ENCODE assay signal across 9 mouse cellular contexts in the genomic region with DNA sequence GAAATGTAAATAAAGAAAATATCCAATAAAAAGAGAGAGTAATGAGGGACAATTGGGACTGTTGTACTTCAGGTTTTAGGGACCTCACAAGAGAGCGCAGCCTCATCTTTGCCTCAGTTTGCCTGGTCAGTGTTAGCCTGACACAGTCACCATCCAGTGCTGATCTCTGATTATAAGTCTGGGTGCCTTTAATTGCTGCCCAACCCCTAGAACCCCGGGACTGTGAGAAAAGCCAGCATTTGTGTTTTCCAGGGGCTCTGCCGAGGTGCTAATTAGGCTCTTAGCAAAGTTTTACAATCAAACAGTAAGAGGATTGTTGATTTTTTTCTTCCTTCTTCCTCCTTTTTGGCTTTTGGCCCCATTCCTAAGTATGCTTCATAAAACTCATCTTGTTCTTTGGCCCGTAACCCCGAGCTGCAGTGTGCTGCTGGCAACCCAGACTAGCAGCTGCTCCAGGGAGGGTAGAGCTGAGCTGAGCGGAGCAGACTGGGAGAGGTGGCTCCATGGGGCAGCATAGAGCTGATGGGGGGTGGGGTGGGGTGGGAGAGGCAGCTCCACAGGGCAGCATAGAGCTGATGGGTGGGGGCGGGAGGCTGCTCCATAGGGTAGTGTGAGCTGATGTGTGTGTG. TPM values are rescaled to one million over a fixed set of nuclear protein-coding genes. Genes with fewer than 3 reads are reported as not detected.
DNase-seq lines count a peak whose midpoint lies in the region; ATAC-seq and TF ChIP-seq lines count a peak whose summit lies in the region.
"Had no signal": no experiment of that assay in that cellular context is flagged by ENCODE, and none has a peak within 500 bp of the region (broad histone marks: within the 10 kb centered on the region; RNA-seq: fewer than 3 reads in every experiment).

No protein-coding gene starts in this region.

- ATAC-seq in limb, embryonic 14.5 days (ENCODE audit: low FRiP score, low read depth) = no peak
- peak; percentile 58; the same call in 1 of the 2 replicates for ATAC-seq in stomach, embryonic 15.5 days (ENCODE audit: insufficient read depth, low FRiP score, low read depth)

- no peaks in the 10 kb centered on the region for H3K9me3 ChIP-seq in forebrain, embryonic 10.5 days
- no peaks in the 10 kb centered on the region for H3K9me3 ChIP-seq in limb, embryonic 14.5 days (ENCODE audit: control insufficient read depth, low read length)
- no peaks in the 10 kb centered on the region for H3K9me3 ChIP-seq in stomach, embryonic 15.5 days
- H3K9me3 ChIP-seq: liver, embryonic 13.5 days had no signal

- intact Hi-C loops in heart, postnatal 25 days (cut with DNase I) = no loop called here

- DNase-seq in layer of hippocampus, adult 2 months (ENCODE audit: low spot score in 2 of 2) = peak; percentile 39 to 70
- no peak for DNase-seq in layer of hippocampus, adult 11-12 months (ENCODE audit: low spot score)
- DNase-seq in forebrain, embryonic 10.5 days (ENCODE audit: extremely low spot score, low spot score) = no peak
- peak; percentile 9 for DNase-seq in heart, postnatal 25 days (ENCODE audit: low spot score)
- DNase-seq in limb, embryonic 14.5 days (ENCODE audit: low spot score) = peak; percentile 9
- no peak for DNase-seq in adrenal gland, adult 18-20 months (ENCODE audit: low spot score in 2 of 2)
- no peak for DNase-seq in liver
- DNase-seq: liver, embryonic 13.5 days had no signal

- no peak overlapping the region for H3K4me3 ChIP-seq in layer of hippocampus, adult 2 months
- no peak overlapping the region for H3K4me3 ChIP-seq in forebrain, embryonic 10.5 days
- H3K4me3 ChIP-seq in limb, embryonic 14.5 days (replicated peaks; ENCODE audit: low read length) = no peak overlapping the region
- H3K4me3 ChIP-seq in stomach, embryonic 15.5 days (replicated peaks) = no peak overlapping the region
- H3K4me3 ChIP-seq: liver, embryonic 13.5 days had no signal

- 32% methylated on average over 7 of the region's 7 CpGs for WGBS in forebrain, embryonic 10.5 days
- WGBS in limb, embryonic 14.5 days = 18% methylated on average over 7 of the region's 7 CpGs
- 22% methylated on average over 6 of the region's 7 CpGs for WGBS in stomach, embryonic 15.5 days

- H3K4me2 ChIP-seq in limb, embryonic 14.5 days (replicated peaks; ENCODE audit: low read depth, low read length, severe bottlenecking) = 0 out of 2 replicates have a peak overlapping the region, but pooled peaks have one; percentile 4
- no peak overlapping the region for H3K4me2 ChIP-seq in stomach, embryonic 15.5 days
- H3K4me2 ChIP-seq: liver, embryonic 13.5 days had no signal

- TF ChIP-seq POLR2A in limb, embryonic 14.5 days (IDR thresholded peaks at IDR 0.05; ENCODE audit: borderline replicate concordance, extremely low read depth, insufficient read depth, insufficient read length) = no peak

- peaks cover 14% of the 10 kb centered on the region for H3K36me3 ChIP-seq in forebrain, embryonic 10.5 days (replicated peaks)
- no peaks in the 10 kb centered on the region for H3K36me3 ChIP-seq in limb, embryonic 14.5 days (ENCODE audit: control insufficient read depth, insufficient read depth, low read length)
- no peaks in the 10 kb centered on the region for H3K36me3 ChIP-seq in stomach, embryonic 15.5 days
- H3K36me3 ChIP-seq: liver, embryonic 13.5 days had no signal

- H3K27me3 ChIP-seq in forebrain, embryonic 10.5 days (ENCODE audit: poor library complexity, severe bottlenecking) = no peaks in the 10 kb centered on the region
- H3K27me3 ChIP-seq in limb, embryonic 14.5 days (ENCODE audit: control insufficient read depth, insufficient read depth, low read length) = no peaks in the 10 kb centered on the region
- no peaks in the 10 kb centered on the region for H3K27me3 ChIP-seq in stomach, embryonic 15.5 days (replicated peaks)
- H3K27me3 ChIP-seq: liver, embryonic 13.5 days had no signal

- no peak for TF ChIP-seq CTCF in layer of hippocampus, adult 2 months (conservative IDR thresholded peaks at IDR 0.05)

- no peak overlapping the region for H3K9ac ChIP-seq in limb, embryonic 14.5 days (ENCODE audit: low read depth, low read length, severe bottlenecking)
- no peak overlapping the region for H3K9ac ChIP-seq in stomach, embryonic 15.5 days
- H3K9ac ChIP-seq: liver, embryonic 13.5 days had no signal

- H3K4me1 ChIP-seq in forebrain, embryonic 10.5 days = peaks cover 23% of the 10 kb centered on the region
- peaks cover 3% of the 10 kb centered on the region; the same call in 1 of the 2 replicates for H3K4me1 ChIP-seq in limb, embryonic 14.5 days (ENCODE audit: control insufficient read depth, insufficient read depth, low read length)
- peaks cover 2% of the 10 kb centered on the region; the same call in 1 of the 2 replicates for H3K4me1 ChIP-seq in stomach, embryonic 15.5 days
- H3K4me1 ChIP-seq: liver, embryonic 13.5 days had no signal

- H3K27ac ChIP-seq in layer of hippocampus, adult 2 months = peak overlapping the region; percentile 47
- peak overlapping the region; percentile 67 for H3K27ac ChIP-seq in forebrain, embryonic 10.5 days
- no peak overlapping the region for H3K27ac ChIP-seq in limb, embryonic 14.5 days (replicated peaks; ENCODE audit: low read depth, low read length)
- no peak overlapping the region for H3K27ac ChIP-seq in stomach, embryonic 15.5 days
- H3K27ac ChIP-seq: liver, embryonic 13.5 days had no signal

RNA-seq across cellular contexts. Expression of a gene that starts 34.5 kb away (rescaled TPM):
- 100 to 1,000 TPM; 313 to 329 TPM for total RNA-seq in layer of hippocampus, adult 2 months (2021)
- polyA plus RNA-seq in forebrain, embryonic 10.5 days (2016; fragmentation: Nextera tagmentation; extraction: Ambion mirVana) = 27.8 and 33.2 TPM in 2 replicates
- total RNA-seq in heart, postnatal 25 days (2021) = 1 to 10 TPM; 1.2 to 1.4 TPM
- polyA plus RNA-seq in limb, embryonic 14.5 days (2012; rRNA removed) = 18.2 and 18.4 TPM in 2 replicates
- 15.8 and 15.9 TPM in 2 replicates for polyA plus RNA-seq in limb, embryonic 14.5 days (2014; fragmentation: Nextera tagmentation; extraction: Ambion mirVana)
- polyA plus RNA-seq in stomach, embryonic 15.5 days (2015; fragmentation: Nextera tagmentation; extraction: Ambion mirVana) = 10.9 and 13.7 TPM in 2 replicates
- total RNA-seq in adrenal gland, adult 18-20 months (2021) = 10 to 100 TPM; 26.2 to 56.1 TPM

Comparison
In these comparisons a context has a peak if more than half of its experiments do, and no peak if none do; other contexts are left out.
1. DNase-seq: peak in layer of hippocampus, adult 2 months (2 of 2), heart, postnatal 25 days (single experiment) and limb, embryonic 14.5 days (single experiment); none in layer of hippocampus, adult 11-12 months (single experiment), forebrain, embryonic 10.5 days (single experiment), adrenal gland, adult 18-20 months (0 of 2) and liver (single experiment).
2. H3K27ac ChIP-seq: peak in layer of hippocampus, adult 2 months (single experiment) and forebrain, embryonic 10.5 days (single experiment); none in limb, embryonic 14.5 days (single experiment) and stomach, embryonic 15.5 days (single experiment).
3. RNA of a gene that starts 34.5 kb away (total RNA-seq): 313 to 329 TPM in layer of hippocampus, adult 2 months and 26.2 to 56.1 TPM in adrenal gland, adult 18-20 months; 1.2 to 1.4 TPM in heart, postnatal 25 days; every median in the first group is over 10 times any median in the second.